ENCODE assay signal across 10 mouse cellular contexts in the genomic region with DNA sequence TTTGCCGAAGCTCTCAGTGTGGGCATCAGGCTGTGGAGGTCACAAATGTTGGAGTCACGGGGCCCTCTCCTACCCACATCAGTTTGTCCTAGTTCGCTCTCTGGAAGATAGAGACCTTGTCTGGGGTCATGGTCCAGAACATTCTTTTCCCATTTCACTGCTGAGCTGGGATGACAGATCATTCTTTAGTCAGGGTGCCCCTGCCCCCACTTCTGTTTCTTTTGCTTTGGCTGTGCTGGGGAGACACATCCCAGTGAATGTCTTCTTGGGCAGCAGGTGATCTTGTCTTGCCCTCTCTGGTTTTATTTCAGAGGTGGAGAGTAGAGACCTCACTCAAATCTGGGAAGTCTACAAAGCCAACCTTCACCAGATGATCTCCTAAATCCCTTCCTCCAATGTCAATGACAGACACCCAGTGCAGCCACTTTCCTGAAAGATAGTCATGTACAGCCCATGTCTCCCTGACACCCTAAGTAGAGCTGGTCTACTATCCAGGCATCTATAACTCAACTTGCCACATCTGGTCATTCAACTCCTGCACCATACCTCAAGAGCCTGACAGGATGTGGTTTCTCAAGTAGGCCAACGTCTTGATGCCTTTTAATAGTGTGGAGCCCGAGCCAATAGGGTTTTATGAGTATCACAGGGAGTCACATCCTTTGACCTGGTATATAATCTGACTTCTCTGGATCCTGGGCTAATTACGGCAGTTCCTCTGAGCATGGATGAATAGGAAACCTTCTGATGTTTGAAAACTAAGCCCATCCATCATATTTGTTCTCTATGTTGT. TPM values are rescaled to one million over a fixed set of nuclear protein-coding genes. Genes with fewer than 3 reads are reported as not detected.
A peak's percentile ranks its signal among the peaks of the same experiment; 100 is the strongest.
DNase-seq lines count a peak whose midpoint lies in the region; ATAC-seq lines count a peak whose summit lies in the region.
"Had no signal": no experiment of that assay in that cellular context is flagged by ENCODE, and none has a peak within 500 bp of the region (broad histone marks: within the 10 kb centered on the region; RNA-seq: fewer than 3 reads in every experiment).

No protein-coding gene starts in this region.

- no peak for ATAC-seq in heart, embryonic 16.5 days (replicated peaks; ENCODE audit: extremely low read depth, insufficient read depth, low FRiP score)
- no peak for ATAC-seq in heart, embryonic 11.5 days (replicated peaks; ENCODE audit: insufficient number of reproducible peaks, low FRiP score, low TSS enrichment)
- ATAC-seq in neural tube, embryonic 12.5 days (ENCODE audit: low FRiP score, low read depth), result no peak; the same call in 1 of the 2 replicates
- ATAC-seq in inflammation-experienced regulatory T-cells, adult 6 months, result peak; percentile 60
- ATAC-seq in stomach, embryonic 16.5 days (ENCODE audit: insufficient read depth, low FRiP score), result 0 out of 2 replicates have a peak, but pooled peaks have one; percentile 3

- no peak overlapping the region for H3K9ac ChIP-seq in heart, embryonic 16.5 days (ENCODE audit: low read length)
- no peak overlapping the region for H3K9ac ChIP-seq in heart, embryonic 11.5 days (ENCODE audit: low read depth, low read length)
- H3K9ac ChIP-seq in neural tube, embryonic 12.5 days, result no peak overlapping the region
- H3K9ac ChIP-seq in stomach, embryonic 16.5 days (ENCODE audit: low read length), result peak overlapping the region; percentile 58

- no peaks in the 10 kb centered on the region for H3K9me3 ChIP-seq in heart, embryonic 16.5 days (replicated peaks; ENCODE audit: control insufficient read depth, low read length)
- H3K9me3 ChIP-seq in heart, embryonic 11.5 days (replicated peaks; ENCODE audit: control insufficient read depth, low read length), result no peaks in the 10 kb centered on the region
- H3K9me3 ChIP-seq in neural tube, embryonic 12.5 days, result no peaks in the 10 kb centered on the region
- no peaks in the 10 kb centered on the region for H3K9me3 ChIP-seq in stomach, embryonic 16.5 days (replicated peaks; ENCODE audit: control insufficient read depth, low read length)

- peaks cover 23% of the 10 kb centered on the region for H3K4me1 ChIP-seq in heart, embryonic 16.5 days (ENCODE audit: control insufficient read depth, insufficient read depth, low read length)
- peaks cover 14% of the 10 kb centered on the region; the same call in 1 of the 2 replicates for H3K4me1 ChIP-seq in heart, embryonic 11.5 days (ENCODE audit: control insufficient read depth, insufficient read depth, low read length)
- peaks cover 21% of the 10 kb centered on the region for H3K4me1 ChIP-seq in neural tube, embryonic 12.5 days
- H3K4me1 ChIP-seq in stomach, embryonic 16.5 days (ENCODE audit: control insufficient read depth, insufficient read depth, low read length), result peaks cover 37% of the 10 kb centered on the region

- H3K4me3 ChIP-seq in heart, embryonic 16.5 days (ENCODE audit: low read length), result no peak overlapping the region
- H3K4me3 ChIP-seq in heart, embryonic 11.5 days (ENCODE audit: low read depth, low read length), result no peak overlapping the region
- H3K4me3 ChIP-seq in neural tube, embryonic 12.5 days, result no peak overlapping the region
- no peak overlapping the region for H3K4me3 ChIP-seq in stomach, embryonic 16.5 days (replicated peaks; ENCODE audit: low read length)

- no peaks in the 10 kb centered on the region for H3K36me3 ChIP-seq in heart, embryonic 16.5 days (ENCODE audit: control insufficient read depth, insufficient read depth)
- H3K36me3 ChIP-seq in heart, embryonic 11.5 days (ENCODE audit: control insufficient read depth, insufficient read depth, low read length), result no peaks in the 10 kb centered on the region
- no peaks in the 10 kb centered on the region for H3K36me3 ChIP-seq in neural tube, embryonic 12.5 days
- H3K36me3 ChIP-seq in stomach, embryonic 16.5 days (ENCODE audit: control insufficient read depth, insufficient read depth, low read length), result no peaks in the 10 kb centered on the region

- H3K4me2 ChIP-seq in heart, embryonic 16.5 days (ENCODE audit: low read depth, low read length), result peak overlapping the region; percentile 83; the same call in 1 of the 2 replicates
- H3K4me2 ChIP-seq in heart, embryonic 11.5 days, result no peak overlapping the region
- peak overlapping the region; percentile 66 for H3K4me2 ChIP-seq in neural tube, embryonic 12.5 days (replicated peaks)
- peak overlapping the region; percentile 58; the same call in 1 of the 2 replicates for H3K4me2 ChIP-seq in stomach, embryonic 16.5 days (ENCODE audit: low read depth, low read length)

- H3K27ac ChIP-seq in heart, embryonic 16.5 days (ENCODE audit: low read length), result no peak overlapping the region
- no peak overlapping the region for H3K27ac ChIP-seq in heart, embryonic 11.5 days (ENCODE audit: low read depth, low read length)
- H3K27ac ChIP-seq in neural tube, embryonic 12.5 days, result no peak overlapping the region
- H3K27ac ChIP-seq in stomach, embryonic 16.5 days (ENCODE audit: low read length), result peak overlapping the region; percentile 84

- WGBS in heart, embryonic 16.5 days, result 83% methylated on average over 6 of the region's 6 CpGs
- 76% methylated on average over 6 of the region's 6 CpGs for WGBS in heart, embryonic 11.5 days (ENCODE audit: insufficient replicate concordance)
- 78% methylated on average over 6 of the region's 6 CpGs for WGBS in neural tube, embryonic 12.5 days
- WGBS in stomach, embryonic 16.5 days, result 74% methylated on average over 6 of the region's 6 CpGs

- no peak for DNase-seq in neural tube, embryonic 10.5 days (ENCODE audit: extremely low spot score, low spot score)
- DNase-seq in adipocyte (ENCODE audit: low spot score), result no peak
- DNase-seq in gastrocnemius, postnatal 10 days, result no peak
- DNase-seq: lung, postnatal 14 days had no signal

- H3K27me3 ChIP-seq in heart, embryonic 16.5 days (ENCODE audit: control insufficient read depth, insufficient read depth, low read length), result 0 out of 2 replicates have a peak, but pooled peaks cover 4% of the 10 kb centered on the region
- peaks cover 38% of the 10 kb centered on the region for H3K27me3 ChIP-seq in heart, embryonic 11.5 days (ENCODE audit: control insufficient read depth, insufficient read depth, low read length)
- peaks cover 17% of the 10 kb centered on the region; the same call in 1 of the 2 replicates for H3K27me3 ChIP-seq in neural tube, embryonic 12.5 days (replicated peaks)
- no peaks in the 10 kb centered on the region for H3K27me3 ChIP-seq in stomach, embryonic 16.5 days (ENCODE audit: control insufficient read depth, insufficient read depth, low read length)

RNA-seq across cellular contexts. Expression of gene Gm5148, which starts 0.9 kb away (rescaled TPM):
- 3.1 and 4.0 TPM in 2 replicates for polyA plus RNA-seq in heart, embryonic 16.5 days (2015; fragmentation: Nextera tagmentation; extraction: Ambion mirVana)
- polyA plus RNA-seq in heart, embryonic 11.5 days (2014; fragmentation: Nextera tagmentation; extraction: Ambion mirVana), result 1.4 and 3.7 TPM in 2 replicates
- polyA plus RNA-seq in neural tube, embryonic 12.5 days (2016; fragmentation: Nextera tagmentation; extraction: Ambion mirVana), result 2.7 and 3.1 TPM in 2 replicates
- 1 to 10 TPM; 1.0 to 2.0 (median 1.6) TPM for polyA plus RNA-seq in inflammation-experienced regulatory T-cells, adult 6 months (2017; shearing (Covaris generic))
- polyA plus RNA-seq in stomach, embryonic 16.5 days (2015; fragmentation: Nextera tagmentation; extraction: Ambion mirVana), result 5.5 and 6.3 TPM in 2 replicates
- under 1 TPM in 1 of 2 experiments, not detected in 1; 0.25 TPM for total RNA-seq in gastrocnemius, postnatal 10 days (2021)
- total RNA-seq: heart, adult 8-10 months had no signal

Comparison
In these comparisons a context has a peak if more than half of its experiments do, and no peak if none do; other contexts are left out.
1. ATAC-seq: peak in inflammation-experienced regulatory T-cells, adult 6 months (single experiment) and stomach, embryonic 16.5 days (single experiment); none in heart, embryonic 16.5 days (single experiment), heart, embryonic 11.5 days (single experiment) and neural tube, embryonic 12.5 days (single experiment).